Mouse (Mus musculus) heart, adult 2 months (tissue): Measurements from ENCODE around the gene Tango6.

Source experiments
- CTCF ChIP-seq: fragments of 200-600 bp; IDR thresholded peaks from 2 replicates; pipeline ENCODE4 v1.8.1; 2022; ENCODE audit warnings: antibody characterized with exemption, mild to moderate bottlenecking, moderate library complexity
- POLR2A ChIP-seq: fragments of 200-500 bp; IDR thresholded peaks from 2 replicates; pipeline ENCODE4 v1.6.1; 2011; ENCODE audit warnings: mild to moderate bottlenecking, low read depth, low read length, control low read depth; ENCODE audit not compliant: insufficient read depth

DNA sequence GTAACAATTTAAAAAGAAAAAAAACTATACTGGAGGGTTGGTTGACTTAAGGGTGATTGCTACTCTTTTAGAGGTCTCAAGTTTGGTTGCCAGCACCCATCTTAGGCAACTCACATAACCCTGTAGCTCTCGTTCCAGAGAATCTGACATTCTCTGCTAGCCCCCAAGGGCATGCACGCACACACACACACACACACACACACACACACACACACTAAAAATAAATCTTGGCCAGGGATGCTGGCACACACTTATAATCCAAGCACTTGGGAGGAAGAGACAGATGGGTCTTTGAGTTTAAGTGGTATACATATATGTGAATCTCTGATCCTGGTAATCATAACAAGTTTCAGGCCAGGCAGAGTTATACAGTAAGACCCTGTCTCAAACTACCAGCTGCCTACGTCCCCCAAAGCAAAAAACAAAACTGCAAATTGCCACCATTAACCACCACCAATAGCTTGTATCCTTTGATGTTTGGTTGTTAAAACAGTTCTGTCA, 14.9 kb downstream of the Tango6 start:
- TF ChIP-seq POLR2A, result no peak
- TF ChIP-seq CTCF, result no peak
